Mouse (Mus musculus): ENCODE data around the gene Spg20. TPM values are rescaled to one million over a fixed set of nuclear protein-coding genes. Genes with fewer than 3 reads are reported as not detected.

The Spg20 gene
- polyA plus RNA-seq, 1 experiment: 0.08 TPM

DNA sequence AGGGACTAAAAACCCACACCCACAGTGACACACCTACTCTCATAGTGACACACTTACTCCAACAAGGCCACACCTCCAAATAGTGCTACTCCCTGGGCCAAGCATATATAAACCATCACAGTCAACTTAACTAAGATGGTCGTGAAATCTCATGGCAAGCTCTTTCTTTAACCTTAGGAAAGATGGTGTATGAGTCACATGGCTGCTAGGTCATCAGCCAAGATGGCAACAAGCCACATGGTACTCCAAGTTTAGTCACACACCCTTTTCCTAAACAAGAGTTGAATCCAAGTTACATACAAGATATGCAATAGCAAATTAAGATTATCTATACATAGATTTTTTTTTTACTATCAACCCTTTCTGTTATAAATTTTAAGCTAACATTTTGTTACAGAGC, 18.7 kb upstream of the Spg20 start:
- TF ChIP-seq GATA1 (IDR thresholded peaks at IDR 0.05; ENCODE audit: low read length): no peak
- no peak for TF ChIP-seq TAL1 (IDR thresholded peaks at IDR 0.05; ENCODE audit: low read length)
- H3K4me3 ChIP-seq (replicated peaks): no peak overlapping the region
- H3K27me3 ChIP-seq (ENCODE audit: control insufficient read depth): no peaks in the 10 kb centered on the region
- no peaks in the 10 kb centered on the region for H3K36me3 ChIP-seq (ENCODE audit: control insufficient read depth)
- no peaks in the 10 kb centered on the region for H3K4me1 ChIP-seq (ENCODE audit: control insufficient read depth)
- no peaks in the 10 kb centered on the region for H3K9me3 ChIP-seq (ENCODE audit: control insufficient read depth, low read length)

- Histone ChIP-seq H3K4me1 (ENCODE audit: control insufficient read depth) (no peaks in the 10 kb centered on the region), H3K36me3 (ENCODE audit: control insufficient read depth) (no peaks in the 10 kb centered on the region), H3K4me3 (replicated peaks) (no peak overlapping the region), H3K27me3 (ENCODE audit: control insufficient read depth) (no peaks in the 10 kb centered on the region), H3K9me3 (ENCODE audit: control insufficient read depth, low read length) (no peaks in the 10 kb centered on the region)
- TF ChIP-seq GATA1 (IDR thresholded peaks at IDR 0.05; ENCODE audit: low read length) (no peak), TAL1 (IDR thresholded peaks at IDR 0.05; ENCODE audit: low read length) (no peak)
Observed at GRCm38 (mm10) chr3:55095968-55096654, 15.8 kb upstream of the Spg20 start.

DNA sequence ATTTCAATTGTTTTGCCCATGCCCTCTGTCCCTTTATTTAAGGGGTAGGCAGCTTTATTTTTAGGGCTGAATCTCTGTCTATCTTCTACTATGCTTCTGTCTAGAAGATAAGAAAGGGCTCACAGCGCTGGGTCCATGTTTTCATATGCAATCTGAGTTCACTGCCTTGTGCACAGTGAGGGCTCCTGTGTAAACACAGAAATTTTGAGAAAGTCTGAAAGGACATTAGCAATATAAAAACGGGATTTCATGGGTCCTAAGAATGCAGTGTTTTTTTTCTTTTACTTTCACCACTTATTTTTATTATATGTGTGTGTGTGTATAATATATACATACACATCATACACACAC, 15.3 kb upstream of the Spg20 start:
- Histone ChIP-seq H3K4me1 (ENCODE audit: control insufficient read depth) (no peaks in the 10 kb centered on the region), H3K36me3 (ENCODE audit: control insufficient read depth) (no peaks in the 10 kb centered on the region), H3K4me3 (replicated peaks) (no peak overlapping the region), H3K9me3 (ENCODE audit: control insufficient read depth, low read length) (no peaks in the 10 kb centered on the region), H3K27me3 (ENCODE audit: control insufficient read depth) (no peaks in the 10 kb centered on the region)
- TF ChIP-seq GATA1 (IDR thresholded peaks at IDR 0.05; ENCODE audit: low read length) (no peak), TAL1 (IDR thresholded peaks at IDR 0.05; ENCODE audit: low read length) (no peak)

DNA sequence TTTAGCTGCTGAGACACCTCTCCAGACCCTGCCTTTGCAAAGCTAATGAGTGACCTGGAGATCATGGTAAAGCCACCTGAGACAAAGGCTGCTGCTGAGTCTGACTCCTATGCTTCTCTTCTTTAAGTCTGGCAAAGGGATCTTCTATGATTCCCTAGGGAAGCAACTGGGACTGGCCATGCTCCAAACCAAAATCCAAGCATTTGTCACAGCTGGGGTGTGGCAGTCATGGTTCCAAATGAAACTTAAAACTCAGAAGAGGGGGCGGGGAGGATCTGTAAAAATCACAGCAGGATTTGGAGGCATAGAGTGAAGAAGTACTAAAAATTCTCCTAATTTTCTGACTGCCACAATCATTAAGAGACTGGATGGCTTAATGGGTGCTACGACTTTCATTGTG, 14.7 kb upstream of the Spg20 start:
- no peaks in the 10 kb centered on the region for H3K9me3 ChIP-seq (ENCODE audit: control insufficient read depth, low read length)
- no peaks in the 10 kb centered on the region for H3K36me3 ChIP-seq (ENCODE audit: control insufficient read depth)
- H3K4me3 ChIP-seq (replicated peaks): no peak overlapping the region
- no peaks in the 10 kb centered on the region for H3K4me1 ChIP-seq (ENCODE audit: control insufficient read depth)
- H3K27me3 ChIP-seq (ENCODE audit: control insufficient read depth): no peaks in the 10 kb centered on the region
- TF ChIP-seq TAL1 (IDR thresholded peaks at IDR 0.05; ENCODE audit: low read length) (no peak), GATA1 (IDR thresholded peaks at IDR 0.05; ENCODE audit: low read length) (no peak)

DNA sequence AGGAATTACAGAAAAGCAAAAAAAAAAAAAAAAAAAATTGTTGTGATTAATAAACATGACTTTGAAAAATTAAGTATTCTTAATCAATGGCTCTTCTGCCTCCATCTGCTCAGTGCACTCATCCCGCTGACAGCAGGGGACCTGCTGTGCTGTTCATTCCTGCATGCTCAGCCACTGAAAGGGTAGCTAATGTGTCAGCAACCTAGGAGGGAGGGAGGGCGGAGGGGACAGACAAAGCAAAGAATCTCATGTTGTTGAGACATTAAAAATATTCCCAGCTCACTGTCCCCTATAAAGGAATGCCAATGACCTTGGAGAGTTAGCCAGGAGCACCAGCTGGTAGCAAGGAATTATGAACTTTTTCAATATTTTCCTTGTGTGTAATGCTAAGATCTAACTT, 13.9 kb upstream of the Spg20 start:
- Histone ChIP-seq H3K4me3 (replicated peaks) (no peak overlapping the region), H3K36me3 (ENCODE audit: control insufficient read depth) (no peaks in the 10 kb centered on the region), H3K4me1 (ENCODE audit: control insufficient read depth) (no peaks in the 10 kb centered on the region), H3K27me3 (ENCODE audit: control insufficient read depth) (no peaks in the 10 kb centered on the region), H3K9me3 (ENCODE audit: control insufficient read depth, low read length) (no peaks in the 10 kb centered on the region)
- TF ChIP-seq GATA1 (IDR thresholded peaks at IDR 0.05; ENCODE audit: low read length) (no peak), TAL1 (IDR thresholded peaks at IDR 0.05; ENCODE audit: low read length) (no peak)

DNA sequence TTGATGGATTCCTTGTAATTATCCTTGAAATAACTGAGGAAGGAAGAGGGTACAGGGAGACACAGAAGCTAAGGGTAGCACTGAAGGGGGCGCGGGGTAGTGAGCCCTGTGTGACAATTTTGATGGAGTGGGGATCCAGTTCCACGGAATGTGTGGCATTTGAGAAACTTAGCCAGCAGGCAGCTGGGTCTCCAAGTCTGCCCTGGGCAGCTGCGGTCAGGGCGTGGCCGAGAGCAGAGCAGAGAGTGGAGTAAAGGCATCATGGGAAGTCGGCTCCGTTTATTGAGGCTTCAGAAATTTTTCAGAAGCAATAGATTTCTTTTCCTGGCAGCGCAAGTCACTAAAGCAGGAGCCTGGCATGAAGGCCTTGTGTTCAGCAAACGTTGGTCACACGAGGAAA, 12.9 kb upstream of the Spg20 start:
- H3K9me3 ChIP-seq (ENCODE audit: control insufficient read depth, low read length): peaks cover 4% of the 10 kb centered on the region
- TF ChIP-seq GATA1 (IDR thresholded peaks at IDR 0.05; ENCODE audit: low read length) (no peak), TAL1 (IDR thresholded peaks at IDR 0.05; ENCODE audit: low read length) (no peak)
- H3K4me3 ChIP-seq (replicated peaks): no peak overlapping the region
- no peaks in the 10 kb centered on the region for H3K4me1 ChIP-seq (ENCODE audit: control insufficient read depth)
- H3K36me3 ChIP-seq (ENCODE audit: control insufficient read depth): no peaks in the 10 kb centered on the region
- no peaks in the 10 kb centered on the region for H3K27me3 ChIP-seq (ENCODE audit: control insufficient read depth)

DNA sequence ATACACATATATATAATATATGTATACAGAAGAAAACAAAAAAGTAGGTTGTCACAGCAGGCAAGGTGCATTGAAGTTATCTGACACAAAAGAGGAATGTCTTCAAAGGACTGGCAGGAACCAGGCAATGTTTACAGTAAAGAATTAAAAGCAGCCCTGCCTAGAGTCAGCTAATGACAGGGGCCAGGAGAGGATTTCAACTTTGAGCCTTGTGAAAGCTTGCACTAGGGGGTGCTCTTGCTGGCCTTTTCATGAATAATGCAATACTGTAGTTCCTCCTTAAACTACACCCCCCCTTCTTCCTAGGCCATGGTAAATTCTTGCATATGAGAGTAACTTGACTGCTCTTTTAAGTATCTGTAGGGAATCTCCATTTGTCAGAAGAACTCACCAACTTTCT, 10.8 kb upstream of the Spg20 start:
- H3K36me3 ChIP-seq (ENCODE audit: control insufficient read depth): no peaks in the 10 kb centered on the region
- peaks cover 14% of the 10 kb centered on the region for H3K9me3 ChIP-seq (ENCODE audit: control insufficient read depth, low read length)
- H3K4me3 ChIP-seq (replicated peaks): no peak overlapping the region
- no peaks in the 10 kb centered on the region for H3K4me1 ChIP-seq (ENCODE audit: control insufficient read depth)
- no peak for TF ChIP-seq GATA1 (IDR thresholded peaks at IDR 0.05; ENCODE audit: low read length)
- TF ChIP-seq TAL1 (IDR thresholded peaks at IDR 0.05; ENCODE audit: low read length): no peak
- no peaks in the 10 kb centered on the region for H3K27me3 ChIP-seq (ENCODE audit: control insufficient read depth)

- Histone ChIP-seq H3K4me3 (replicated peaks) (no peak overlapping the region), H3K27me3 (ENCODE audit: control insufficient read depth) (no peaks in the 10 kb centered on the region), H3K9me3 (ENCODE audit: control insufficient read depth, low read length) (peaks cover 16% of the 10 kb centered on the region), H3K36me3 (ENCODE audit: control insufficient read depth) (no peaks in the 10 kb centered on the region), H3K4me1 (ENCODE audit: control insufficient read depth) (no peaks in the 10 kb centered on the region)
- no peak for TF ChIP-seq GATA1 (IDR thresholded peaks at IDR 0.05; ENCODE audit: low read length)
- no peak for TF ChIP-seq TAL1 (IDR thresholded peaks at IDR 0.05; ENCODE audit: low read length)
Observed at GRCm38 (mm10) chr3:55105372-55106023, 6.4 kb upstream of the Spg20 start.

DNA sequence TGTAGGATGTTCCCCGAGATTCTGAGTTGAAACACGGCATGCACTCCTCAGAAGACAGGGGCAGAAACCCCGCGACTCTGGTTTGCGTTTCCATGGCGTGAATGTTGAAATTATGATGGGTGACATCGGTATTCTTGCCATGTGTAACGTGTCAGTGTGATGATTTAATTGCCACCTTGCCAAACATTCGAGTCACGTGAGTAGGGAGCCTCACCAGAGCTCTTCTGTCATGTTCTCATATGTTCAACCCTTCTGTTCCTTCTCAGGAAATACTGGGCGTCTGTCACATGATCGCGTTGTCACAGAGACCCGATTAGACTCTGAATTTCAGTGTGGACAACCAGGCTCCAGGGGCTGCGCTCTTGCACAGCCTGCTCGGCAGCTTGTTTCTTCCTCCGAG, 5.9 kb upstream of the Spg20 start:
- Histone ChIP-seq H3K9me3 (ENCODE audit: control insufficient read depth, low read length) (peaks cover 16% of the 10 kb centered on the region), H3K4me3 (replicated peaks) (no peak overlapping the region), H3K27me3 (ENCODE audit: control insufficient read depth) (no peaks in the 10 kb centered on the region), H3K4me1 (ENCODE audit: control insufficient read depth) (no peaks in the 10 kb centered on the region), H3K36me3 (ENCODE audit: control insufficient read depth) (no peaks in the 10 kb centered on the region)
- TF ChIP-seq TAL1 (IDR thresholded peaks at IDR 0.05; ENCODE audit: low read length): no peak
- no peak for TF ChIP-seq GATA1 (IDR thresholded peaks at IDR 0.05; ENCODE audit: low read length)

All from erythroblast, embryonic 14.5 days (primary cell).